10 mouse cellular contexts compared by ENCODE assay signal in the genomic region with DNA sequence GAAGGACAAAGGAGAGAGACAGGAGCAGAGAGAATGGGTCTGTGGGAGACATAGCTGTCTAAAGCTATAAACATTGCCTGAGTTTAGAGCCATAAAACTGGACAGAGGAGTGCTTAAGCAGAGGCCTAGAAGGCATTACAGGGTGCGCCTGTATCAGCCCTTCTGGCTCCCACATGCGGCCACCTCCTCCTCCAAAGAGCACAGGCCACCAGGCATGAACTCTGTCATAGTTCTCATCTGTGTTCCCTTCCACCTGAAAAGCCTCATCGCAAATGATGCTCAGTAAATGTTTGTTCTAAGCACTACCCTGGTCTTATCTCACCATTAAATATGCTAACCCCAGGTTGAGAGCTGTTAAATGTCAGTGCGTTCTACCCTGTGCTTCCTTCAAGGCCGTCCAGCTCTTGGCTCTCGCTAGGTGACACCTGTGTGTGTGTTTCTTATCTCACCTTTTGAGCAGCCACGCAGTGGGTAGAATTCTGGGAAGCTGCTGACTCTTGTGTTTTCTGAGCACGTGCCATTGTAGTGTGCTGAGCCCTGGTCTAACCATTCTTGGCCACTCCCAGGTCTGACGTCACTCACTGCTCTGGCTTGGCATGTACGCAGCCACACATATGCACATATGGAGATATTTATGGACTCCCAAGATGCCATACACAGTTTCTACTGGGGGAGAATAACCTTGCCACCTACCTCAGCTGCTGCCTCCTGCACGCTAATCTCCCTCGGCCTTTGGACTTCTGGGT. TPM values are rescaled to one million over a fixed set of nuclear protein-coding genes. Genes with fewer than 3 reads are reported as not detected.
DNase-seq lines count a peak whose midpoint lies in the region.
"Had no signal": no experiment of that assay in that cellular context is flagged by ENCODE, and none has a peak within 500 bp of the region (broad histone marks: within the 10 kb centered on the region; RNA-seq: fewer than 3 reads in every experiment).

No protein-coding gene starts in this region.

- peaks cover 87% of the 10 kb centered on the region for H3K4me1 ChIP-seq in heart, embryonic 10.5 days

- WGBS in heart, embryonic 10.5 days, result 73% methylated on average over 12 of the region's 12 CpGs
- WGBS in large intestine, adult 2 months, result 36% methylated on average over 12 of the region's 12 CpGs

- H3K4me3 ChIP-seq in heart, embryonic 10.5 days, result no peak overlapping the region
- H3K4me3 ChIP-seq: hindbrain, embryonic 15.5 days had no signal

- H3K27ac ChIP-seq in heart, embryonic 10.5 days, result peak overlapping the region; percentile 79
- H3K27ac ChIP-seq: hindbrain, embryonic 15.5 days; macrophage had no signal

- no peaks in the 10 kb centered on the region for H3K9me3 ChIP-seq in heart, embryonic 10.5 days
- H3K9me3 ChIP-seq: hindbrain, embryonic 15.5 days had no signal

- no peaks in the 10 kb centered on the region for H3K27me3 ChIP-seq in heart, embryonic 10.5 days (ENCODE audit: insufficient read depth, poor library complexity, severe bottlenecking)
- H3K27me3 ChIP-seq: hindbrain, embryonic 15.5 days had no signal

- no peak for DNase-seq in heart, embryonic 10.5 days (ENCODE audit: low spot score)
- DNase-seq in heart, adult 8-10 months (ENCODE audit: low spot score), result no peak
- DNase-seq in T-cell, adult 2 months (ENCODE audit: low spot score), result peak; percentile 37
- DNase-seq in large intestine, adult 2 months (ENCODE audit: low read depth, low spot score), result peak; percentile 84
- DNase-seq in lung, postnatal 36 days, result peak; percentile 85
- no peak for DNase-seq in right cerebral cortex, postnatal 36 days (ENCODE audit: low spot score in 2 of 2)
- DNase-seq in spleen, postnatal 14 days (ENCODE audit: low spot score in 2 of 2), result no peak
- no peak for DNase-seq in kidney, postnatal 10 days

- H3K36me3 ChIP-seq in heart, embryonic 10.5 days, result peaks cover 3% of the 10 kb centered on the region; the same call in 1 of the 2 replicates
- H3K36me3 ChIP-seq: hindbrain, embryonic 15.5 days had no signal

RNA-seq across cellular contexts. Expression of a gene that starts 37.4 kb away (rescaled TPM):
- 71.5 and 91.4 TPM in 2 replicates for polyA plus RNA-seq in heart, embryonic 10.5 days (2016; fragmentation: Nextera tagmentation; extraction: Ambion mirVana)
- total RNA-seq in heart, adult 8-10 months (2022), result 100 to 1,000 TPM; 236 to 260 (median 252) TPM
- 23.6 and 59.0 TPM in 2 replicates for polyA plus RNA-seq in large intestine, adult 2 months (2012; rRNA removed)

Comparison
In these comparisons a context has a peak if more than half of its experiments do, and no peak if none do; other contexts are left out.
1. DNase-seq: peak in T-cell, adult 2 months (single experiment), large intestine, adult 2 months (single experiment) and lung, postnatal 36 days (single experiment); none in heart, embryonic 10.5 days (single experiment), heart, adult 8-10 months (single experiment), right cerebral cortex, postnatal 36 days (0 of 2), spleen, postnatal 14 days (0 of 2) and kidney, postnatal 10 days (single experiment).